Mouse (Mus musculus) midbrain, embryonic 10.5 days (tissue): ENCODE results near the gene Zfp827. TPM values are rescaled to one million over a fixed set of nuclear protein-coding genes. Genes with fewer than 3 reads are reported as not detected.

Source experiments
- DNase-seq: peaks from one replicate; pipeline ENCODE4 v3.0.0-alpha.2; 2017; ENCODE audit warnings: low spot score
- H3K27ac ChIP-seq: fragments of 300-500 bp; sonication (generic); replicated peaks from 2 replicates; pipeline ENCODE4 v1.5.1; 2016; ENCODE audit warnings: mild to moderate bottlenecking
- H3K27me3 ChIP-seq: fragments of 300-500 bp; sonication (generic); 2 replicates; pipeline ENCODE4 v1.6.1; 2016; ENCODE audit warnings: low read depth, mild to moderate bottlenecking; ENCODE audit not compliant: poor library complexity, severe bottlenecking
- H3K36me3 ChIP-seq: fragments of 300-500 bp; sonication (generic); 2 replicates; pipeline ENCODE4 v1.6.1; 2016; ENCODE audit warnings: mild to moderate bottlenecking, moderate library complexity
- H3K4me1 ChIP-seq: fragments of 300-500 bp; sonication (generic); 2 replicates; pipeline ENCODE4 v1.6.1; 2016
- H3K4me3 ChIP-seq: fragments of 300-500 bp; sonication (generic); 2 replicates; pipeline ENCODE4 v1.5.1; 2016; ENCODE audit warnings: mild to moderate bottlenecking, moderate library complexity
- H3K9me3 ChIP-seq: fragments of 300-500 bp; sonication (generic); replicated peaks from 2 replicates; pipeline ENCODE4 v1.6.1; 2016; ENCODE audit warnings: mild to moderate bottlenecking
- WGBS: fragments of 180-500 bp; shearing (Covaris S2); methylation state at CpG from one replicate; pipeline ENCODE4 v1.1.7; 2016; 5-methylcytosine and 5-hydroxymethylcytosine counted together
- polyA plus RNA-seq: library from polyadenylated mRNA; unstranded; fragments of >200 nt; fragmentation: Nextera tagmentation; extraction: Ambion mirVana; gene quantifications from 2 replicates; pipeline ENCODE4 v1.2.1, GENCODE M21; 2016

The Zfp827 gene
- polyA plus RNA-seq, 1 experiment from 2014 or later = 4.5 TPM

- WGBS = 90% methylated on average over 10 of the region's 10 CpGs
- no peak for DNase-seq
- Histone ChIP-seq H3K4me3 (no peak overlapping the region), H3K27ac (no peak overlapping the region), H3K36me3 (peaks cover 78% of the 10 kb centered on the region), H3K27me3 (no peaks in the 10 kb centered on the region), H3K4me1 (peaks cover 4% of the 10 kb centered on the region; the same call in 1 of the 2 replicates), H3K9me3 (no peaks in the 10 kb centered on the region)
Measured at GRCm38 (mm10) chr8:79155556-79156161, 127.4 kb downstream of the Zfp827 start.

DNA sequence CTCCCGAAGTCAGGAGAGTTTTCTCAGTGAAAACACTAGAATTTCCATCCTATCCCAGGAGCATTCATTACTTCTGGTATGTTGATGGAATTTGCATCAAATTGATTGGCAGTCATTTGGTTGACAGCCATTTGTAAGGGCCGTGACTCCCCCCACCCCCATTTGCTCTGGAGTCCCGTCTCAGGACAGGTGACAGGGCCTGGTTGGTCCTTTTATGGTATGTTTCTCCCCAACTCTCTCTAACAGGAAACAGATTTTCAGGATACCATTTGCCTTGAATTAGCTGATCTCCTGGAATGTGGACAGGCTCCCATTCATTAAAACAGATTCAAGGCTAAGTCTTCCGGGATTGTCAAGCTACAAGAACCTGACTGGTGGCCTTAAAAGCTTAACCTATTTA is 129.1 kb downstream of the Zfp827 start:
- peaks cover 4% of the 10 kb centered on the region; the same call in 1 of the 2 replicates for H3K4me1 ChIP-seq
- no peak overlapping the region for H3K27ac ChIP-seq
- H3K9me3 ChIP-seq = no peaks in the 10 kb centered on the region
- H3K27me3 ChIP-seq = no peaks in the 10 kb centered on the region
- 74% methylated on average over 4 of the region's 4 CpGs for WGBS
- DNase-seq = no peak
- H3K36me3 ChIP-seq = peaks cover 79% of the 10 kb centered on the region
- no peak overlapping the region for H3K4me3 ChIP-seq

DNA sequence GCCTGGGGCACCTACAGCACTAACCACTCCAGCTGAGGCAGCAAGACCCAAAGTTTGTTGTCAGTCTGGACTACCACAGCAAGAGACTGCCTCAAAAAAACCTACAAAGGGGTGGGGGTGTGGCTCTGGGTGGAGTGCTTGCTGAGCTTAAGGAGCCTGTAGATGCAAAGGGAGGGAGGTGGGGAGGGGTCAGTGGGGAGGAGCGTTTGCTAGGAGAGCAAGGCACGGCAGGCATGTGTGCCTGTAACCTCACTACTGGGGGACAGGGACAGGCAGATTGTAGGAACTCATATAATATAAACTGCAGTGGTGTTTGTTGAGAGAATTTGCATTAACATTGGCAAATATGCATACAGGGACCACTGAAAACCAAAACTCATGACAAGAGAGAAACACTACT is 130.1 kb downstream of the Zfp827 start:
- peaks cover 4% of the 10 kb centered on the region; the same call in 1 of the 2 replicates for H3K4me1 ChIP-seq
- no peak overlapping the region for H3K27ac ChIP-seq
- no peaks in the 10 kb centered on the region for H3K27me3 ChIP-seq
- H3K9me3 ChIP-seq = no peaks in the 10 kb centered on the region
- no peak for DNase-seq
- WGBS = 33% methylated on average over 2 of the region's 2 CpGs
- H3K36me3 ChIP-seq = peaks cover 77% of the 10 kb centered on the region
- H3K4me3 ChIP-seq = no peak overlapping the region

- Histone ChIP-seq H3K27ac (no peak overlapping the region), H3K9me3 (no peaks in the 10 kb centered on the region), H3K4me1 (peaks cover 4% of the 10 kb centered on the region; the same call in 1 of the 2 replicates), H3K36me3 (peaks cover 69% of the 10 kb centered on the region), H3K27me3 (no peaks in the 10 kb centered on the region), H3K4me3 (no peak overlapping the region)
- DNase-seq = no peak
- 95% methylated on average over 9 of the region's 9 CpGs for WGBS
Measured at GRCm38 (mm10) chr8:79159397-79159796, 131.2 kb downstream of the Zfp827 start.

- no peak overlapping the region for H3K27ac ChIP-seq
- no peaks in the 10 kb centered on the region for H3K9me3 ChIP-seq
- H3K4me3 ChIP-seq = no peak overlapping the region
- WGBS = 84% methylated on average over 4 of the region's 4 CpGs
- DNase-seq = no peak
- no peaks in the 10 kb centered on the region for H3K27me3 ChIP-seq
- peaks cover 4% of the 10 kb centered on the region; the same call in 1 of the 2 replicates for H3K4me1 ChIP-seq
- H3K36me3 ChIP-seq = peaks cover 66% of the 10 kb centered on the region
Measured at GRCm38 (mm10) chr8:79160302-79160701, 132.1 kb downstream of the Zfp827 start.

- Histone ChIP-seq H3K27me3 (no peaks in the 10 kb centered on the region), H3K27ac (no peak overlapping the region), H3K36me3 (peaks cover 68% of the 10 kb centered on the region)
Measured at GRCm38 (mm10) chr8:79161172-79161778, 133.0 kb downstream of the Zfp827 start.

GRCm38 (mm10) chr8:79162533-79163308 is 134.5 kb downstream of the Zfp827 start:
- DNase-seq = no peak
- peaks cover 57% of the 10 kb centered on the region for H3K36me3 ChIP-seq
- H3K27me3 ChIP-seq = no peaks in the 10 kb centered on the region
- no peak overlapping the region for H3K4me3 ChIP-seq
- 89% methylated on average over 10 of the region's 10 CpGs for WGBS
- peaks cover 4% of the 10 kb centered on the region; the same call in 1 of the 2 replicates for H3K4me1 ChIP-seq
- H3K9me3 ChIP-seq = no peaks in the 10 kb centered on the region
- no peak overlapping the region for H3K27ac ChIP-seq

More at GRCm38 (mm10) chr8:79161172-79161778, 133.0 kb downstream of the Zfp827 start:
- no peak overlapping the region for H3K4me3 ChIP-seq
- DNase-seq = no peak
- H3K9me3 ChIP-seq = no peaks in the 10 kb centered on the region
- 94% methylated on average over 4 of the region's 4 CpGs for WGBS
- peaks cover 4% of the 10 kb centered on the region; the same call in 1 of the 2 replicates for H3K4me1 ChIP-seq

GRCm38 (mm10) chr8:79164336-79164735 is 136.1 kb downstream of the Zfp827 start:
- Histone ChIP-seq H3K36me3 (peaks cover 51% of the 10 kb centered on the region), H3K27ac (no peak overlapping the region), H3K4me3 (no peak overlapping the region), H3K9me3 (no peaks in the 10 kb centered on the region), H3K4me1 (no peaks in the 10 kb centered on the region), H3K27me3 (no peaks in the 10 kb centered on the region)
- no peak for DNase-seq
- 83% methylated on average over 1 of the region's 1 CpGs for WGBS

GRCm38 (mm10) chr8:79165276-79165675 is 137.0 kb downstream of the Zfp827 start:
- no peak for DNase-seq
- Histone ChIP-seq H3K27me3 (no peaks in the 10 kb centered on the region), H3K27ac (no peak overlapping the region), H3K36me3 (peaks cover 52% of the 10 kb centered on the region), H3K9me3 (no peaks in the 10 kb centered on the region), H3K4me3 (no peak overlapping the region), H3K4me1 (peaks cover 9% of the 10 kb centered on the region)
- WGBS = 89% methylated on average over 3 of the region's 3 CpGs

DNA sequence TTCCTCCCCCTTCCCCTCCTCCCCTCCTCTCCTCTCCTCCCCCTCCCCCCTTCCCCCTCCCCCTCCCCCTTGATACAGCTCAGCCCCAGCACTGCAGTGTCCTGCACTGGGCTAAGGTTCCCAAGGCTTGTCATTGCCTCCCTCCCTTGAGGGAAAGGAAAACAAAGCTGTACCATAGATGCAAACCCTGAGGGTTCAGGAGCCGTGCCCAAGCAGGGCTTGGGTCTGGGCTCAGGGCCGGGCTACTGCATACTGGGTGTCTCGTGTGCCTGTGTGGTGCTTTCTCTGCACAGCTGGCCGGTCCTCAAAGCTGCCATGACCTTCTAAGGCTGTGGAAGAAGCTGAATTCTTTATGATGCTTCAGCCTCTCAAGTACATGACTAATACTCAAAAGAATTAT is 145.4 kb downstream of the Zfp827 start:
- no peak overlapping the region; the same call in 1 of the 2 replicates for H3K27ac ChIP-seq
- H3K4me3 ChIP-seq = no peak overlapping the region
- H3K27me3 ChIP-seq = no peaks in the 10 kb centered on the region
- peaks cover 37% of the 10 kb centered on the region for H3K36me3 ChIP-seq
- no peaks in the 10 kb centered on the region for H3K9me3 ChIP-seq
- WGBS = 69% methylated on average over 4 of the region's 4 CpGs
- peaks cover 33% of the 10 kb centered on the region for H3K4me1 ChIP-seq
- DNase-seq = no peak

- WGBS = 66% methylated on average over 4 of the region's 4 CpGs
- Histone ChIP-seq H3K36me3 (peaks cover 52% of the 10 kb centered on the region), H3K27me3 (no peaks in the 10 kb centered on the region), H3K4me3 (no peak overlapping the region), H3K27ac (peak overlapping the region; percentile 49), H3K9me3 (no peaks in the 10 kb centered on the region), H3K4me1 (peaks cover 22% of the 10 kb centered on the region)
- DNase-seq = no peak
Measured at GRCm38 (mm10) chr8:79175991-79176390, 147.8 kb downstream of the Zfp827 start.

DNA sequence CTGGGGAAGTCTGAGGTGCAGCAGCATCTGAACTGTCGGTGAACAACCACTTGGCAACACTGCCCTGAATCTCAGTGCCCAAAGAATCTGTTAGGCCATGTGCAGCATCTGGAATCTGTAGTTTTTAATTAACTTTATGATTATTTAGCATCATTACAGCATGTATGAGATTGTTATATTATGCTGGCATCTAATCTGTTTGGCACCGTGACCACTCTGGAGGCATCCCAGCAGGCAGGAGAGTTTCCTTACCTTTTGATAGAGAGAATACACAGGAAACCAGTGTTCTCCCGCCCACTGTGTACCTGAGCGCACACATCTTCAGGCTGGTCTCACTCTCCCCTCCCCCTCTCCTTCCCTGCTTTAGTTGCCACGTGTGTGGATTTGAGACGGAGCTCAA is 151.4 kb downstream of the Zfp827 start:
- no peak overlapping the region for H3K4me3 ChIP-seq
- peaks cover 88% of the 10 kb centered on the region for H3K36me3 ChIP-seq
- no peak overlapping the region for H3K27ac ChIP-seq
- no peak for DNase-seq
- peaks cover 11% of the 10 kb centered on the region for H3K4me1 ChIP-seq
- 93% methylated on average over 6 of the region's 6 CpGs for WGBS
- no peaks in the 10 kb centered on the region for H3K27me3 ChIP-seq
- no peaks in the 10 kb centered on the region for H3K9me3 ChIP-seq

DNA sequence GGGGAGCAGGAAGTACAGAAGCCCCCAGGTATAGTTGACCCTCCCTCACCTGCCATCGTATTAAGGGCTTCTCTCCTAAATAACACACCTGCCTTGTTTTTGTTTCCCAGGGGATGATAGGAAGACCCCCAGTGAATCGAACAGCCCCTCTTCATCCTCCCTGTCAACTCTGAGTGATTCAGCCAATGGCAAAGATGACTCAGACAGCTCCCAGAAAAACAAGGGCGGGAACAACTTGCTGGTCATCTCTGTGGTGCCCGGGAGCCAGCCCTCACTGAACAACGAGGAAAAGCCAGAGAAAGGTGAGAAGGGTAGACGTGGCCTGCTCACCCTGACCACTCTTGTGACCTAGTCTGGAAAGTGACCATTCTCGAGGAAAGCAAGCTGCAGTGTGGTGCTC is 157.3 kb downstream of the Zfp827 start:
- DNase-seq = no peak
- Histone ChIP-seq H3K27ac (no peak overlapping the region), H3K27me3 (no peaks in the 10 kb centered on the region), H3K36me3 (peaks cover 99% of the 10 kb centered on the region), H3K4me3 (no peak overlapping the region), H3K9me3 (no peaks in the 10 kb centered on the region), H3K4me1 (no peaks in the 10 kb centered on the region)
- 91% methylated on average over 7 of the region's 7 CpGs for WGBS
